Mouse (Mus musculus) bone marrow macrophage, adult 2 months (primary cell): ENCODE results near the gene Tax1bp3. TPM values are rescaled to one million over a fixed set of nuclear protein-coding genes. Genes with fewer than 3 reads are reported as not detected.

Experiments
- H3K27ac ChIP-seq: 2 replicates; pipeline ENCODE4 v1.5.1; 2012; ENCODE audit warnings: low read depth, low read length; ENCODE audit not compliant: insufficient read depth
- H3K4me1 ChIP-seq: 2 replicates; pipeline ENCODE4 v1.6.1; 2012; ENCODE audit warnings: low read length; ENCODE audit not compliant: control insufficient read depth, insufficient read depth
- H3K4me3 ChIP-seq: 2 replicates; pipeline ENCODE4 v1.5.1; 2012; ENCODE audit warnings: mild to moderate bottlenecking, low read length, moderate library complexity; ENCODE audit not compliant: insufficient read depth
- CTCF ChIP-seq: IDR thresholded peaks from 2 replicates; pipeline ENCODE4 v1.5.1; 2012; ENCODE audit warnings: low read depth, mild to moderate bottlenecking, low read length, moderate library complexity
- POLR2A ChIP-seq: IDR thresholded peaks from 2 replicates; pipeline ENCODE4 v1.6.1; 2012; ENCODE audit warnings: mild to moderate bottlenecking, low read depth, low read length, borderline replicate concordance
- polyA plus RNA-seq: library from polyadenylated mRNA; stranded (reverse); fragments of >200 nt; gene quantifications from 2 replicates; pipeline ENCODE4 v1.2.4, GENCODE M21; 2012; ENCODE audit not compliant: missing spikeins, insufficient read depth, insufficient read length

The Tax1bp3 gene
- polyA plus RNA-seq, 1 experiment: 37.3 TPM

DNA sequence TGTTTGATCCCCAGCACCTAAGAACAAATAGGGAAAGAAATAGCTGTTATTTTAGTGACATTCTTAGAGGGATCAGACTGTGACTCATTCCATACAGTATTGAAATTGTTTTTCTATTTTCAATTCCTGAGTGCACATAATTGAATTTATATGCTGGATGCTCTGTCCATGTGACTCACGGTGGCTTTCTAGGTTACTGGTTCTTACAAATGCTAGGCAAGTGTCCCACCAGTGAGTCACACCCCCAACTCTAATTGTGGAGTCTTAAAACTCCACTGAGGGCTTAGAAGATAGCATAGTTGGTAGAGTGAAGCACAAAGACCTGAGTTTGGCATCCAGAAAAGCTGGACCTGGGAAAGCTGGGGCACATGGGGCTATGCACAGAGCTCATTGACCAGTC is 43.8 kb downstream of the Tax1bp3 start:
- TF ChIP-seq CTCF (no peak), POLR2A (no peak)
- Histone ChIP-seq H3K4me1 (0 out of 2 replicates have a peak, but pooled peaks cover 3% of the 10 kb centered on the region), H3K27ac (no peak overlapping the region), H3K4me3 (no peak overlapping the region)

DNA sequence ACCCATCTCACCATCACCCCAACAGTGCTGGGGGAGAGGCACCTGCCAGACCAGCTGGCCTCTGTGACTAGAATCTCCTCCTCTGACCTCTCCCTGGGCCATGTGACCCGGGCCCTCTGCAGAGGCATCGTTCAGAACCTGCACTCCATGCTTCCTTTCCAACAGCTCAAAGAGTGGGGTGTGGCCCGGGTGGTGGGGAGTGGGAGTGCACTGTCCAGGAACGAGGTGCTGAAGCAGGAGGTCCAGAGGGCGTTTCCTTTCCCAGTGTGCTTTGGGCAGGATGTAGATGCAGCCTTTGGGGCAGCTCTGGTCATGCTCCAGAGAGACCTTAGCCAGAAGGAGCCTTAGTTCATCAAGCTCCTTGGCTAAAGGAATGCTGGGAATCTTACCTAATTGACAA is 46.0 kb downstream of the Tax1bp3 start:
- TF ChIP-seq CTCF (no peak), POLR2A (no peak)
- no peak overlapping the region for H3K4me3 ChIP-seq
- no peaks in the 10 kb centered on the region for H3K4me1 ChIP-seq
- H3K27ac ChIP-seq: no peak overlapping the region

DNA sequence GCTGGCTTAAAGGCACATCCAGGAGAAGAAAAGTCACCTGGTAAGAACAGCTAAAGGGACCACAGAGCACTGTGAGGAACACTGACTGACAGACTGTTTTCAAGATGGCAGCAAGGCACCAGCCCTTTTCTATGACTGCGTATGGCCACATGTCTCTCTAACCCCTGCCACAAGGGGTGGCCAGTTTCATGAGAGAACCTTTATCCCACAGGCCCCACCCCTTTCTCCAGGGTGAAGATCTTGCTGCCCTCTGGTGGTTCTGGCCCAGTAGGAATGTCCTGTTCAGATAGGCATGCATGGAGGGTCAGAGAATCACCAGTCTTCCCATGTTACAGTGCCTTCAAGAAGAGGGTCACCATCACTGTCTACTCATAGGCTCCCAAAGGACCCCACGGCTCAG is 47.1 kb downstream of the Tax1bp3 start:
- Histone ChIP-seq H3K4me3 (no peak overlapping the region), H3K27ac (no peak overlapping the region), H3K4me1 (no peaks in the 10 kb centered on the region)
- no peak for TF ChIP-seq CTCF
- no peak for TF ChIP-seq POLR2A

DNA sequence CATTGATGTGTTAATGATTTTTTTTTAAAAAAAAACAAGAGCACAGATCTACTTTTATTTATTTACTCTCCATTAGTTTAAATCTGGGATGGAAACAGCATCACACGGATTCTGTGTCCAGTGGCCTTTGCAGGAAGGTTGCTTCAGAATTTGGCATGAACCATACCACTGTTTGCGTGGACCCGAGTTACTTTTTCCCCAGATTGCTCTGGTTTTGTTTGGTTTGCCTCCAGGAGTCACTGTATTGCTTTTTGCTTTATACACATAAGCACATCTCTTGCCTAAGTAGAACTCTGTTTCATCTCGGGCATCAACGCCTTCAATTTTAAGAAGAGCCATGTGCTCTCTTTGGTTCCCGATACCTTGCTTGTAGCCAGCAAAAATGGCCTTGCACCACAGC is 49.0 kb downstream of the Tax1bp3 start:
- Histone ChIP-seq H3K4me1 (no peaks in the 10 kb centered on the region), H3K27ac (no peak overlapping the region), H3K4me3 (no peak overlapping the region)
- TF ChIP-seq CTCF: no peak
- TF ChIP-seq POLR2A: no peak

DNA sequence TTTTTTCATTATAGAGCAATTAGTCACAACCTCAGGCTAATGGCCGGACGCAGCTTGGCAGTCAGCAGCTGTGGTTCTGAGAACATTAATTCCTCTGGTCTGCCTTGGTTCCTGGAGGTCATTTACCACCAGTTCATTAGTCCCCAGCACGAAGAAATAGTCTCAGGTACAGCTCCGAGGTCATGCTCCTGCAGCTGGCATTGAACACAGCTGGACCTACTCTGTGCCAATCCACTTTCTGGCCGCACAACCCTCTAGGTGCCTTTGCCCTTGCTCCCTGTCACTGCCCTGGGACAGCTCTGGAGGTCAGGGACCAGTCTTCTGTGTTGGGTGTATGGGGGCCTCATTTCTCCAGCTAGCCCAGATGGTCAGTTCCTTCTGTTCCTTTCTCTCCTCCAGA is 52.0 kb downstream of the Tax1bp3 start:
- Histone ChIP-seq H3K27ac (no peak overlapping the region), H3K4me1 (no peaks in the 10 kb centered on the region), H3K4me3 (no peak overlapping the region)
- TF ChIP-seq POLR2A: no peak
- no peak for TF ChIP-seq CTCF

DNA sequence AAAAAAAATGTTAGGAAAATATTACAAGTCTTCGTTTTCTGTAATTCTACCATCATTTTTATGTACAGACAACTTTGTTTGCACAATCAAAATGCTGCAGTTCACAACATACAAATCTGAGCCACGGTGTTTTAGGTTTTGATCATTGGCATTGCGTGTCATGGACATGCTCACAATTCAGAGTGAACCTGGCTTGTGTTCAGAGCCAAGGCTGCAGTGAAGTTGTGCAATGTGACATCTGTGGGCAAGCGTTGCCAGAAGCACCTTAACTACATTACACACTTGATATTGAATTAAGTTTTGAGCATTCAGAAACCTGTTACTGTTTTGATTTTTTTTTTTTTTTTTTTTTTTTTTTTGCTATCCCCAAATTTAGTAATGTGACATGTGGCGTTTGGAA is 53.2 kb downstream of the Tax1bp3 start:
- no peak for TF ChIP-seq POLR2A
- no peak for TF ChIP-seq CTCF
- H3K4me3 ChIP-seq: no peak overlapping the region

DNA sequence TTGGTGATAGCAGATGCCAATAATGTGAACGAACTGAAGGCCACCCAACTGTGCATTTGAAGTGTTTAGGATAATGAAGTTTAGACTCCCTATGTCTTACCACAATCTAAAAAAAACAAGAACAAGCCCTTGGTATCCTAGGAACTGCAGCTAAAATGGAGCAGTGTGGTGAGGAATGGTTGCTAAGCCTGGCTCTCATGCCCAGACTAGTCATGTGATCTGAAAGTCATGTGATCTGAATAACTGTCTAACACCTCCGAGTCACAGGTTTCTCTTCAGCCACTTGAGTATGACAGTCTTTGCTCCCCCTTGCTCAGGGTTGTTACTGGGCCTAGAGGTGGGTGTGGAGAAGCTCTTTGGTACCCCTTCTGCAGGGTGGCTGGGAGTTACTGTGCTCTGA is 55.6 kb downstream of the Tax1bp3 start:
- Histone ChIP-seq H3K4me3 (no peak overlapping the region), H3K27ac (no peak overlapping the region), H3K4me1 (no peaks in the 10 kb centered on the region)
- no peak for TF ChIP-seq POLR2A
- no peak for TF ChIP-seq CTCF

More for the DNA sequence above, 53.2 kb downstream of the Tax1bp3 start:
- Histone ChIP-seq H3K27ac (no peak overlapping the region), H3K4me1 (no peaks in the 10 kb centered on the region)

Other genes with a start within 250 kb of the Tax1bp3 start
- 6.7 TPM in 2 replicates for gene Atp2a3, start 215.9 kb upstream of the Tax1bp3 start, polyA plus RNA-seq
- gene P2rx1, start 178.0 kb upstream of the Tax1bp3 start, polyA plus RNA-seq: 0.39 TPM in 1 of 2 replicates, not detected in the other
- not detected in 2 replicates for gene Camkk1, start 158.1 kb upstream of the Tax1bp3 start, polyA plus RNA-seq
- gene Ncbp3, start 129.3 kb upstream of the Tax1bp3 start, polyA plus RNA-seq: 6.2 and 6.4 TPM in 2 replicates
- not detected in 2 replicates for gene Itgae, start 86.5 kb upstream of the Tax1bp3 start, polyA plus RNA-seq
- gene Haspin, start 38.8 kb upstream of the Tax1bp3 start, polyA plus RNA-seq: 8.7 and 9.0 TPM in 2 replicates
- not detected in 2 replicates for gene P2rx5, start 16.7 kb upstream of the Tax1bp3 start, polyA plus RNA-seq
- 41.3 and 43.1 TPM in 2 replicates for gene Emc6, start within 50 bp of the Tax1bp3 start, polyA plus RNA-seq
- 48.2 and 49.7 TPM in 2 replicates for gene Ctns, start 22.0 kb downstream of the Tax1bp3 start, polyA plus RNA-seq
- 3.3 and 4.0 TPM in 2 replicates for gene Shpk, start 22.4 kb downstream of the Tax1bp3 start, polyA plus RNA-seq
- not detected in 2 replicates for gene Trpv1, start 57.2 kb downstream of the Tax1bp3 start, polyA plus RNA-seq
- not detected in 2 replicates for gene Trpv3, start 90.3 kb downstream of the Tax1bp3 start, polyA plus RNA-seq
- gene Aspa, start 152.5 kb downstream of the Tax1bp3 start, polyA plus RNA-seq: 0.25 TPM in 1 of 2 replicates, not detected in the other
- not detected in 2 replicates for gene Gm49340, start 152.7 kb downstream of the Tax1bp3 start, polyA plus RNA-seq
- gene Spata22, start 152.7 kb downstream of the Tax1bp3 start, polyA plus RNA-seq: not detected in 2 replicates
- gene Olfr20, start 173.7 kb downstream of the Tax1bp3 start, polyA plus RNA-seq: not detected in 2 replicates
- not detected in 2 replicates for gene Olfr376, start 194.2 kb downstream of the Tax1bp3 start, polyA plus RNA-seq
- not detected in 2 replicates for gene Olfr1, start 222.5 kb downstream of the Tax1bp3 start, polyA plus RNA-seq